Mouse (Mus musculus): ENCODE results near the gene Tacc2.

DNA sequence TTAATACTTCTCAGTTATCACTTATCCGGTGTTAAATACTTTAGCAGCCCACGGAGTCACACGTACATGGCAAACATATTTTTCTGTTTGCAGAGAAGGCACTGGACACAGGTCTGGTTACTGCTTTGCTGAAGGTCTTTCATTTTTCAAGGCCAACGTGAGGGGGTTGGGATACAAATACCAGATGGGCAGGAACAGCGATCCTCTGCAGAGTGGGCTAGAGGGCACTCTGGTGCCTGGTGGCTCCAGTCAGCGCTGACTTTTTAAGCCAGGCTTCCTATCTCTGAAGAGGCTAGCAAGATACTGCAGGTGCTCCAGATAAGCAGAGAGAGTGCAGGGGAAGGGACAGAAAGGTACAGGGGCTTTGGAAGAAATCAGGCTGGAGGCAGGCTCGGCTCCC is 58.0 kb downstream of the Tacc2 start:
- no peak for TF ChIP-seq POLR2A (IDR thresholded peaks at IDR 0.05; ENCODE audit: insufficient read depth, low read length)
- TF ChIP-seq CTCF (IDR thresholded peaks at IDR 0.05; ENCODE audit: low read depth, low read length), result no peak
- TF ChIP-seq EP300 (IDR thresholded peaks at IDR 0.05; ENCODE audit: insufficient read depth, low read depth, low read length), result no peak

Measured in ES-Bruce4 (cell line).